Mouse (Mus musculus): ENCODE data around the gene Glis2. TPM values are rescaled to one million over a fixed set of nuclear protein-coding genes. Genes with fewer than 3 reads are reported as not detected.

The Glis2 gene
- polyA plus RNA-seq, 1 experiment from 2014 or later, result 31.0 TPM

GRCm38 (mm10) chr16:4632050-4632449 lies 37.5 kb downstream of the Glis2 start:
- DNase-seq (ENCODE audit: low spot score), result peak; percentile 75
- H3K9me3 ChIP-seq (ENCODE audit: control insufficient read depth, low read length), result no peaks in the 10 kb centered on the region
- no peak overlapping the region for H3K9ac ChIP-seq (ENCODE audit: low read length)
- WGBS, result 44% methylated on average over 7 of the region's 7 CpGs
- H3K36me3 ChIP-seq (ENCODE audit: control insufficient read depth, insufficient read depth, low read length), result peaks cover 22% of the 10 kb centered on the region
- H3K27ac ChIP-seq (ENCODE audit: low read depth), result no peak overlapping the region
- H3K4me1 ChIP-seq (replicated peaks; ENCODE audit: control insufficient read depth, insufficient read depth, low read length), result no peaks in the 10 kb centered on the region
- H3K27me3 ChIP-seq (replicated peaks; ENCODE audit: control insufficient read depth, insufficient read depth, low read length), result no peaks in the 10 kb centered on the region
- peak; percentile 37; the same call in 1 of the 2 replicates for ATAC-seq (replicated peaks; ENCODE audit: low FRiP score, low TSS enrichment, low read depth)
- no peak overlapping the region for H3K4me3 ChIP-seq (ENCODE audit: low read depth, low read length)
- no peak overlapping the region for H3K4me2 ChIP-seq (ENCODE audit: low read length)

GRCm38 (mm10) chr16:4633661-4634060 lies 39.1 kb downstream of the Glis2 start:
- no peaks in the 10 kb centered on the region for H3K4me1 ChIP-seq (replicated peaks; ENCODE audit: control insufficient read depth, insufficient read depth, low read length)
- 95% methylated on average over 3 of the region's 3 CpGs for WGBS
- DNase-seq (ENCODE audit: low spot score), result no peak
- H3K9me3 ChIP-seq (ENCODE audit: control insufficient read depth, low read length), result no peaks in the 10 kb centered on the region
- H3K4me2 ChIP-seq (ENCODE audit: low read length), result no peak overlapping the region
- no peak for ATAC-seq (replicated peaks; ENCODE audit: low FRiP score, low TSS enrichment, low read depth)
- H3K27me3 ChIP-seq (replicated peaks; ENCODE audit: control insufficient read depth, insufficient read depth, low read length), result no peaks in the 10 kb centered on the region
- no peak overlapping the region for H3K4me3 ChIP-seq (ENCODE audit: low read depth, low read length)
- no peak overlapping the region for H3K27ac ChIP-seq (ENCODE audit: low read depth)
- peaks cover 9% of the 10 kb centered on the region; the same call in 1 of the 2 replicates for H3K36me3 ChIP-seq (ENCODE audit: control insufficient read depth, insufficient read depth, low read length)
- no peak overlapping the region for H3K9ac ChIP-seq (ENCODE audit: low read length)

- Histone ChIP-seq H3K9ac (ENCODE audit: low read length) (no peak overlapping the region), H3K4me1 (replicated peaks; ENCODE audit: control insufficient read depth, insufficient read depth, low read length) (0 out of 2 replicates have a peak, but pooled peaks cover 2% of the 10 kb centered on the region), H3K27ac (ENCODE audit: low read depth) (no peak overlapping the region), H3K36me3 (ENCODE audit: control insufficient read depth, insufficient read depth, low read length) (0 out of 2 replicates have a peak, but pooled peaks cover 7% of the 10 kb centered on the region), H3K4me3 (ENCODE audit: low read depth, low read length) (no peak overlapping the region), H3K27me3 (replicated peaks; ENCODE audit: control insufficient read depth, insufficient read depth, low read length) (no peaks in the 10 kb centered on the region), H3K4me2 (ENCODE audit: low read length) (no peak overlapping the region), H3K9me3 (ENCODE audit: control insufficient read depth, low read length) (no peaks in the 10 kb centered on the region)
- ATAC-seq (replicated peaks; ENCODE audit: low FRiP score, low TSS enrichment, low read depth) (no peak), DNase-seq (ENCODE audit: low spot score) (no peak)
- 81% methylated on average over 9 of the region's 9 CpGs for WGBS
These were observed 40.2 kb downstream of the Glis2 start for GRCm38 (mm10) chr16:4634681-4635080.

GRCm38 (mm10) chr16:4635760-4636159 lies 41.2 kb downstream of the Glis2 start:
- H3K27ac ChIP-seq (ENCODE audit: low read depth), result no peak overlapping the region
- peaks cover 2% of the 10 kb centered on the region; the same call in 1 of the 2 replicates for H3K4me1 ChIP-seq (replicated peaks; ENCODE audit: control insufficient read depth, insufficient read depth, low read length)
- DNase-seq (ENCODE audit: low spot score) (no peak), ATAC-seq (replicated peaks; ENCODE audit: low FRiP score, low TSS enrichment, low read depth) (no peak)
- H3K27me3 ChIP-seq (replicated peaks; ENCODE audit: control insufficient read depth, insufficient read depth, low read length), result no peaks in the 10 kb centered on the region
- H3K9ac ChIP-seq (ENCODE audit: low read length), result no peak overlapping the region
- WGBS, result 77% methylated on average over 4 of the region's 4 CpGs
- H3K4me2 ChIP-seq (ENCODE audit: low read length), result no peak overlapping the region
- 0 out of 2 replicates have a peak, but pooled peaks cover 5% of the 10 kb centered on the region for H3K36me3 ChIP-seq (ENCODE audit: control insufficient read depth, insufficient read depth, low read length)
- no peak overlapping the region for H3K4me3 ChIP-seq (ENCODE audit: low read depth, low read length)
- H3K9me3 ChIP-seq (ENCODE audit: control insufficient read depth, low read length), result no peaks in the 10 kb centered on the region

- 89% methylated on average over 3 of the region's 3 CpGs for WGBS
- Histone ChIP-seq H3K9me3 (ENCODE audit: control insufficient read depth, low read length) (no peaks in the 10 kb centered on the region), H3K4me1 (replicated peaks; ENCODE audit: control insufficient read depth, insufficient read depth, low read length) (peaks cover 26% of the 10 kb centered on the region), H3K4me3 (ENCODE audit: low read depth, low read length) (no peak overlapping the region), H3K27me3 (replicated peaks; ENCODE audit: control insufficient read depth, insufficient read depth, low read length) (no peaks in the 10 kb centered on the region), H3K9ac (ENCODE audit: low read length) (no peak overlapping the region), H3K4me2 (ENCODE audit: low read length) (no peak overlapping the region), H3K27ac (ENCODE audit: low read depth) (no peak overlapping the region), H3K36me3 (ENCODE audit: control insufficient read depth, insufficient read depth, low read length) (0 out of 2 replicates have a peak, but pooled peaks cover 6% of the 10 kb centered on the region)
- DNase-seq (ENCODE audit: low spot score) (no peak), ATAC-seq (replicated peaks; ENCODE audit: low FRiP score, low TSS enrichment, low read depth) (no peak)
These were observed 44.4 kb downstream of the Glis2 start for GRCm38 (mm10) chr16:4638891-4639390.

- Histone ChIP-seq H3K4me2 (ENCODE audit: low read length) (peak within 1 kb of the TSS; percentile 57), H3K9me3 (ENCODE audit: control insufficient read depth, low read length) (no peaks in the 10 kb centered on the region), H3K27me3 (replicated peaks; ENCODE audit: control insufficient read depth, insufficient read depth, low read length) (no peaks in the 10 kb centered on the region), H3K4me3 (ENCODE audit: low read depth, low read length) (peak within 1 kb of the TSS; percentile 64), H3K9ac (ENCODE audit: low read length) (peak within 1 kb of the TSS; percentile 78), H3K27ac (ENCODE audit: low read depth) (peak within 1 kb of the TSS; percentile 88), H3K4me1 (replicated peaks; ENCODE audit: control insufficient read depth, insufficient read depth, low read length) (peaks cover 31% of the 10 kb centered on the region), H3K36me3 (ENCODE audit: control insufficient read depth, insufficient read depth, low read length) (0 out of 2 replicates have a peak, but pooled peaks cover 13% of the 10 kb centered on the region)
- WGBS, result 1% methylated on average over 22 of the region's 22 CpGs
- ATAC-seq (replicated peaks; ENCODE audit: low FRiP score, low TSS enrichment, low read depth) (peak; percentile 91), DNase-seq (ENCODE audit: low spot score) (peak; percentile 91)
These were observed 45.3 kb downstream of the Glis2 start, which contains the start of the genes Vasn and Dnaja3 for GRCm38 (mm10) chr16:4639831-4640237. TSS of gene Vasn (plus strand) at chr16:4639941. TSS of gene Dnaja3 (plus strand) at chr16:4639989.

GRCm38 (mm10) chr16:4640267-4641005 lies 45.9 kb downstream of the Glis2 start:
- H3K4me1 ChIP-seq (replicated peaks; ENCODE audit: control insufficient read depth, insufficient read depth, low read length), result peaks cover 31% of the 10 kb centered on the region
- DNase-seq (ENCODE audit: low spot score), result peak; percentile 70
- peak; percentile 40 for ATAC-seq (replicated peaks; ENCODE audit: low FRiP score, low TSS enrichment, low read depth)
- peaks cover 17% of the 10 kb centered on the region for H3K36me3 ChIP-seq (ENCODE audit: control insufficient read depth, insufficient read depth, low read length)
- peak overlapping the region; percentile 57 for H3K4me2 ChIP-seq (ENCODE audit: low read length)
- WGBS, result 1% methylated on average over 17 of the region's 17 CpGs
- H3K27ac ChIP-seq (ENCODE audit: low read depth), result peak overlapping the region; percentile 88
- no peaks in the 10 kb centered on the region for H3K27me3 ChIP-seq (replicated peaks; ENCODE audit: control insufficient read depth, insufficient read depth, low read length)
- H3K4me3 ChIP-seq (ENCODE audit: low read depth, low read length), result peak overlapping the region; percentile 64
- no peaks in the 10 kb centered on the region for H3K9me3 ChIP-seq (ENCODE audit: control insufficient read depth, low read length)
- H3K9ac ChIP-seq (ENCODE audit: low read length), result peak overlapping the region; percentile 78

GRCm38 (mm10) chr16:4641119-4641838 lies 46.8 kb downstream of the Glis2 start:
- Histone ChIP-seq H3K9me3 (ENCODE audit: control insufficient read depth, low read length) (no peaks in the 10 kb centered on the region), H3K4me2 (ENCODE audit: low read length) (peak overlapping the region; percentile 57), H3K27ac (ENCODE audit: low read depth) (peak overlapping the region; percentile 88), H3K4me3 (ENCODE audit: low read depth, low read length) (peak overlapping the region; percentile 64), H3K27me3 (replicated peaks; ENCODE audit: control insufficient read depth, insufficient read depth, low read length) (no peaks in the 10 kb centered on the region), H3K36me3 (ENCODE audit: control insufficient read depth, insufficient read depth, low read length) (peaks cover 25% of the 10 kb centered on the region), H3K4me1 (replicated peaks; ENCODE audit: control insufficient read depth, insufficient read depth, low read length) (peaks cover 36% of the 10 kb centered on the region), H3K9ac (ENCODE audit: low read length) (peak overlapping the region; percentile 78; the same call in 1 of the 2 replicates)
- DNase-seq (ENCODE audit: low spot score) (peak; percentile 65), ATAC-seq (replicated peaks; ENCODE audit: low FRiP score, low TSS enrichment, low read depth) (no peak; the same call in 1 of the 2 replicates)
- 11% methylated on average over 3 of the region's 3 CpGs for WGBS

All from intestine, embryonic 14.5 days (tissue).